Mouse (Mus musculus) stomach, embryonic 14.5 days (tissue): ENCODE results near the gene Gm10198. TPM values are rescaled to one million over a fixed set of nuclear protein-coding genes. Genes with fewer than 3 reads are reported as not detected.

ENCODE experiments used
- ATAC-seq: fragments of 200-750 bp; cut with Nextera tagmentation; 2 replicates; pipeline ENCODE4 v1.8.0; 2017; ENCODE audit warnings: low read depth, moderate TSS enrichment; ENCODE audit not compliant: insufficient number of reproducible peaks, insufficient read depth, low FRiP score
- H3K27ac ChIP-seq: fragments of 300-500 bp; sonication (generic); 2 replicates; pipeline ENCODE4 v1.5.1; 2014; ENCODE audit warnings: mild to moderate bottlenecking, low read length, moderate library complexity, mixed read lengths
- H3K27me3 ChIP-seq: fragments of 300-500 bp; sonication (generic); 2 replicates; pipeline ENCODE4 v1.6.1; 2014; ENCODE audit warnings: low read length, control low read depth, mixed read lengths; ENCODE audit not compliant: control insufficient read depth, insufficient read depth
- H3K36me3 ChIP-seq: fragments of 300-500 bp; sonication (generic); 2 replicates; pipeline ENCODE4 v1.6.1; 2014; ENCODE audit warnings: mild to moderate bottlenecking, control low read depth, low read length, moderate library complexity, mixed read lengths; ENCODE audit not compliant: control insufficient read depth, insufficient read depth
- H3K4me1 ChIP-seq: fragments of 300-500 bp; sonication (generic); 2 replicates; pipeline ENCODE4 v1.6.1; 2014; ENCODE audit warnings: low read length, control low read depth, mixed read lengths; ENCODE audit not compliant: control insufficient read depth, insufficient read depth
- H3K4me2 ChIP-seq: fragments of 300-500 bp; sonication (generic); replicated peaks from 2 replicates; pipeline ENCODE4 v1.6.1; 2014; ENCODE audit warnings: low read depth, low read length, control low read depth
- H3K4me3 ChIP-seq: fragments of 300-500 bp; sonication (generic); 2 replicates; pipeline ENCODE4 v1.5.1; 2014; ENCODE audit warnings: low read depth, low read length, control low read depth
- H3K9ac ChIP-seq: fragments of 300-500 bp; sonication (generic); replicated peaks from 2 replicates; pipeline ENCODE4 v1.6.1; 2014; ENCODE audit warnings: low read depth, mild to moderate bottlenecking, control low read depth, low read length, moderate library complexity, mixed read lengths
- H3K9me3 ChIP-seq: fragments of 300-500 bp; sonication (generic); 2 replicates; pipeline ENCODE4 v1.6.1; 2016; ENCODE audit warnings: low read depth, low read length, control low read depth; ENCODE audit not compliant: control insufficient read depth
- WGBS: fragments of 180-500 bp; shearing (Covaris S2); extraction: QIAGEN DNeasy Blood & Tissue Kit; methylation state at CpG from one replicate; pipeline ENCODE4 v1.1.7; 2014; 5-methylcytosine and 5-hydroxymethylcytosine counted together
- polyA plus RNA-seq: library from polyadenylated mRNA; unstranded; fragments of >200 nt; fragmentation: Nextera tagmentation; extraction: Ambion mirVana; gene quantifications from 2 replicates; pipeline ENCODE4 v1.2.1, GENCODE M21; 2014

Gm10198 gene
- polyA plus RNA-seq, 1 experiment from 2014 or later, result not detected

DNA sequence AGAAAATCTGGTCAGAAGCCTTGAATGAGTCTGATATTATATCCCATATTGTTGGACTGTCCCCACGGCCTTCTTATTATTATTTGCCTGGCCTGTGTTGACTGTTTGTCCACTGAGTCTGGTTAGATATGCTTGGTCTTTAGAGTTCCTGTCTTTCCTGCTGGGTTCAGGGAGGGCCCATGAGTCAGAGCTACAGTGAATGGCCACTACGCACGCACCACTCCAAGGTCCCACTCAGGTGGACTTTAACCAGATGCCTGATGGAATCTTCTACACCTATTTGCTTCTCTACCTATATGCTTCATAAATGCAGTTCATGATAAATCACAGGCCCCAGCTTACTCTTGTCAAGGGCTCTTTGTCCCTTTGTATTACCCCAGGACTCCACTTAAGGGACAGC is 29.8 kb downstream of the Gm10198 start:
- H3K27ac ChIP-seq, result no peak overlapping the region
- H3K4me3 ChIP-seq, result no peak overlapping the region
- no peaks in the 10 kb centered on the region for H3K4me1 ChIP-seq
- H3K36me3 ChIP-seq, result no peaks in the 10 kb centered on the region
- no peak overlapping the region for H3K9ac ChIP-seq
- 91% methylated on average over 3 of the region's 3 CpGs for WGBS
- H3K27me3 ChIP-seq, result no peaks in the 10 kb centered on the region
- no peaks in the 10 kb centered on the region for H3K9me3 ChIP-seq
- ATAC-seq, result no peak
- H3K4me2 ChIP-seq, result no peak overlapping the region

DNA sequence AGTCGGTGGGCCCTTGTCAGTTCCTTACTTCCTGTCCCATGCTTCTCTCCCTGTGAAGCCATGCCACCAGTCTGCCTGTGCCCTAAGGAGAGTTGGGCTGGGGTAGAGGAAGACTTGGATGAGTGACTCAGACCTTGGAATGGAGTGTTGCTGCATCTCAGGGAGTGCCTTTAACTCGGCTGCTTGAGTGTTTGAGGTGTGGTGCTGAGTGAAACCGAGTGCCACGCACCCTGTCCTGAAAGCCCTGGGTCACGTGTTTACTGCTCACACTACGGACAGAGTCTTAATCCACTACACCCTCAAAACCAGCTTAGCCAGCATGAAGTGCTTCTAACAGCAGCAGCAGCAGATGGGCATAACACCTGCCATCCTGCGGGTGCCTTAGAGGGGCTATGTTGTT is 30.5 kb downstream of the Gm10198 start:
- no peak for ATAC-seq
- no peaks in the 10 kb centered on the region for H3K4me1 ChIP-seq
- WGBS, result 71% methylated on average over 7 of the region's 7 CpGs

DNA sequence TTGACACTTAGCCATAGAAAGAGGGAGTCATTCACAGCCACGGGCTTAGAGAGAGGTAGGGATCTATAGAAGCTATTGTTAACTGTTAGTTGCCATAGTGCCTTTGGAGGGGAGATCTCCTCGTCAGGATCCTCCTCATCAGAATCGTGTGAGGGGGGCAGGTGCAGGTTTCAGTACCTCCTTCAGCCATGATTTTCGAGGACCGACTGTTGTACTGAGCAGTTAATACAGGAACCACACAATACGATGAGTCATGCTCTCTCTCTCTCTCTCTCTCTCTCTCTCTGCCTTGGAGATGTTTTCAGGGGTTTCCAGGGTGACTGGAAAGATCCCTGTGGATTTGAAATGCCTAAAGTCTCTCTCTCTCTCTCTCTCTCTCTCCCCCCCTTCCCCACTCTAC is 31.5 kb downstream of the Gm10198 start:
- Histone ChIP-seq H3K36me3 (no peaks in the 10 kb centered on the region), H3K9ac (no peak overlapping the region), H3K4me3 (no peak overlapping the region), H3K27me3 (no peaks in the 10 kb centered on the region), H3K27ac (no peak overlapping the region), H3K4me2 (no peak overlapping the region), H3K4me1 (no peaks in the 10 kb centered on the region), H3K9me3 (no peaks in the 10 kb centered on the region)
- no peak for ATAC-seq
- WGBS, result 71% methylated on average over 6 of the region's 6 CpGs

More for the DNA sequence above, 30.5 kb downstream of the Gm10198 start:
- Histone ChIP-seq H3K27ac (no peak overlapping the region), H3K27me3 (no peaks in the 10 kb centered on the region), H3K9me3 (no peaks in the 10 kb centered on the region), H3K4me2 (no peak overlapping the region), H3K4me3 (no peak overlapping the region), H3K9ac (no peak overlapping the region), H3K36me3 (no peaks in the 10 kb centered on the region)

DNA sequence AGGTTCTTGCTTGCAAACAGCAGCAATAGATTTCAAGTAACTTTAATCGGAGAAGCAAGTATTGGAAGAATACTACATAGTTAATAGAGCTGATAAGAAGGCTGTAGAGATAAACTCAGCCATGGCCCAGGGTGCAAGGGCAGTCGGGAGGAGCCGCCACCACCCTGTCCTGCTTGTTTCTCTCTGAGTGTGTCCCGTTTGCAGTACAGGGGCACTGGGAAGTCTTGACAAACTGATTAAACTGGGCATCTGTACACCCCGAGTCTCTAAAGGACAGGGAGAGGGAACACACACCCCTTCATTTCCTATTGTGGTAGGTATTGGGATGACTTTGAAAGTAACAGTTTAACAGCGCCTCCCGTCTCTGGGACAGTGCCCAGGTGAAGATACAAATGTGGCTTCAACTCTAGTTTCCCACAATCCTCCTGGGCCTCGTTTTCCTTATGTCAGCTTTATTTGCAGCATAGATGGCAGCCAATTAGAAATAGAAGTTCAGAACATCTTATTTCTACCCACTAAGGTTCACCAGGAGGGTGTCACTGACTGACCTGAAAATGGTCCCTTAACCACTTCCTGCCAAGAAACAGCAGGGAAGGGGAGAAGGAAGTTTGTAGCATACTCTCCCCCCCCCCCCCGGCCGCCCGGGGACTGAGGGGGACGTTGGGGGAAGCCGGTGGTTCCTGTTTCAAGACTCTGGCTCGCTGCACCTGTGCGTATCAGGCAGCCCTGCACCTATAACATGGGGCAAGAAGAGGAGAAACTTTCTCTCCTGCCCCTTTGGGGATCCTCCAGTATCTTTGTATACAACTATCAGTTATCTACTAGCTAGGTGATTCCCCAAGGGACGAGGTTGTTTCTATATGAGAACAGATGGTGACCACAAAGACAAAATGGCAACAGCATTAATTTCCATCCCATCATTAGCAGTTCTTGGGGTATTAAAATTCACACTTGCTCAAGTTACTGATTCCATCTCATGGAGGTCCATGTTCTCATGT is 41.9 kb downstream of the Gm10198 start:
- Histone ChIP-seq H3K4me3 (no peak overlapping the region), H3K27ac (no peak overlapping the region), H3K27me3 (no peaks in the 10 kb centered on the region), H3K4me1 (no peaks in the 10 kb centered on the region), H3K9me3 (no peaks in the 10 kb centered on the region), H3K36me3 (no peaks in the 10 kb centered on the region), H3K9ac (no peak overlapping the region), H3K4me2 (no peak overlapping the region)
- WGBS, result 79% methylated on average over 16 of the region's 16 CpGs
- ATAC-seq, result no peak

DNA sequence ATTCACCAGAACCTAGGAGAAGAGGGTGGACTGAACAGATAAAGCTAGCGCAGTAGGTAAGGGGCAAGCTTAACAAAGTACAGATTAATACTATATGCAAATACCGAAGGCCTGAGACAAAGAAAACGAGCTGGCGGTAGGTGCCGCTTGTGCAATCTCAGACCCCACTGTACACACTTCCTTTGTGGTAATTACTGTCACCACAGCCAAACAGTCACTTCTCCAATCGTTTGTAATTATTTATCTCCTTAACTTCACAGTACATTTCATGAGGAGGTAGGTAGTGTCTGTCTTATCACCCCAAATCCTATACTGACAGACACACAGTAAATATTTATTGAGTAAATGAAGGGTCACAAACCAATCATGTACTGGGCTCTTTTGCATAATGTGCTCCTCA is 47.7 kb downstream of the Gm10198 start:
- H3K27ac ChIP-seq, result no peak overlapping the region
- no peak overlapping the region for H3K9ac ChIP-seq
- H3K27me3 ChIP-seq, result no peaks in the 10 kb centered on the region
- H3K4me2 ChIP-seq, result no peak overlapping the region
- H3K4me1 ChIP-seq, result no peaks in the 10 kb centered on the region
- H3K4me3 ChIP-seq, result no peak overlapping the region
- no peaks in the 10 kb centered on the region for H3K9me3 ChIP-seq
- WGBS, result 74% methylated on average over 6 of the region's 6 CpGs
- H3K36me3 ChIP-seq, result no peaks in the 10 kb centered on the region
- no peak for ATAC-seq

Other genes starting within 250 kb of the Gm10198 start
- 82.0 and 89.2 TPM in 2 replicates for gene Gpbp1, start 102.7 kb upstream of the Gm10198 start, polyA plus RNA-seq
- not detected in 2 replicates for gene Gm49496, start 42.8 kb upstream of the Gm10198 start, polyA plus RNA-seq
- gene Mier3, start 88.2 kb downstream of the Gm10198 start, polyA plus RNA-seq, result 29.5 and 29.9 TPM in 2 replicates
- 32.0 and 36.7 TPM in 2 replicates for gene Map3k1, start 216.2 kb downstream of the Gm10198 start, polyA plus RNA-seq